Mouse (Mus musculus) stomach, embryonic 14.5 days (tissue): ENCODE data around the gene Syne3. TPM values are rescaled to one million over a fixed set of nuclear protein-coding genes. Genes with fewer than 3 reads are reported as not detected.

ENCODE experiments used
- ATAC-seq: fragments of 200-750 bp; cut with Nextera tagmentation; 2 replicates; pipeline ENCODE4 v1.8.0; 2017; ENCODE audit warnings: low read depth, moderate TSS enrichment; ENCODE audit not compliant: insufficient number of reproducible peaks, insufficient read depth, low FRiP score
- H3K27ac ChIP-seq: fragments of 300-500 bp; sonication (generic); 2 replicates; pipeline ENCODE4 v1.5.1; 2014; ENCODE audit warnings: mild to moderate bottlenecking, low read length, moderate library complexity, mixed read lengths
- H3K27me3 ChIP-seq: fragments of 300-500 bp; sonication (generic); 2 replicates; pipeline ENCODE4 v1.6.1; 2014; ENCODE audit warnings: low read length, control low read depth, mixed read lengths; ENCODE audit not compliant: control insufficient read depth, insufficient read depth
- H3K36me3 ChIP-seq: fragments of 300-500 bp; sonication (generic); 2 replicates; pipeline ENCODE4 v1.6.1; 2014; ENCODE audit warnings: mild to moderate bottlenecking, control low read depth, low read length, moderate library complexity, mixed read lengths; ENCODE audit not compliant: control insufficient read depth, insufficient read depth
- H3K4me1 ChIP-seq: fragments of 300-500 bp; sonication (generic); 2 replicates; pipeline ENCODE4 v1.6.1; 2014; ENCODE audit warnings: low read length, control low read depth, mixed read lengths; ENCODE audit not compliant: control insufficient read depth, insufficient read depth
- H3K4me2 ChIP-seq: fragments of 300-500 bp; sonication (generic); replicated peaks from 2 replicates; pipeline ENCODE4 v1.6.1; 2014; ENCODE audit warnings: low read depth, low read length, control low read depth
- H3K4me3 ChIP-seq: fragments of 300-500 bp; sonication (generic); 2 replicates; pipeline ENCODE4 v1.5.1; 2014; ENCODE audit warnings: low read depth, low read length, control low read depth
- H3K9ac ChIP-seq: fragments of 300-500 bp; sonication (generic); replicated peaks from 2 replicates; pipeline ENCODE4 v1.6.1; 2014; ENCODE audit warnings: low read depth, mild to moderate bottlenecking, control low read depth, low read length, moderate library complexity, mixed read lengths
- H3K9me3 ChIP-seq: fragments of 300-500 bp; sonication (generic); 2 replicates; pipeline ENCODE4 v1.6.1; 2016; ENCODE audit warnings: low read depth, low read length, control low read depth; ENCODE audit not compliant: control insufficient read depth
- WGBS: fragments of 180-500 bp; shearing (Covaris S2); extraction: QIAGEN DNeasy Blood & Tissue Kit; methylation state at CpG from one replicate; pipeline ENCODE4 v1.1.7; 2014; 5-methylcytosine and 5-hydroxymethylcytosine counted together
- polyA plus RNA-seq: library from polyadenylated mRNA; unstranded; fragments of >200 nt; fragmentation: Nextera tagmentation; extraction: Ambion mirVana; gene quantifications from 2 replicates; pipeline ENCODE4 v1.2.1, GENCODE M21; 2014

Gene Syne3
- polyA plus RNA-seq, 1 experiment from 2014 or later = 0.59 TPM

- Histone ChIP-seq H3K36me3 (no peaks in the 10 kb centered on the region), H3K4me1 (peaks cover 2% of the 10 kb centered on the region; the same call in 1 of the 2 replicates), H3K4me2 (no peak overlapping the region), H3K27ac (no peak overlapping the region), H3K4me3 (no peak overlapping the region), H3K9ac (no peak overlapping the region), H3K9me3 (no peaks in the 10 kb centered on the region), H3K27me3 (no peaks in the 10 kb centered on the region)
- WGBS = 60% methylated on average over 9 of the region's 9 CpGs
- ATAC-seq = no peak
These were observed 49.6 kb downstream of the Syne3 start for GRCm38 (mm10) chr12:104959966-104960365.

- Histone ChIP-seq H3K4me3 (no peak overlapping the region), H3K27ac (no peak overlapping the region), H3K36me3 (no peaks in the 10 kb centered on the region), H3K4me2 (no peak overlapping the region), H3K4me1 (no peaks in the 10 kb centered on the region), H3K27me3 (no peaks in the 10 kb centered on the region), H3K9ac (no peak overlapping the region), H3K9me3 (no peaks in the 10 kb centered on the region)
- WGBS = 41% methylated on average over 11 of the region's 11 CpGs
- ATAC-seq = no peak
These were observed 51.3 kb downstream of the Syne3 start for GRCm38 (mm10) chr12:104958263-104958662.

- H3K4me1 ChIP-seq = no peaks in the 10 kb centered on the region
- H3K27me3 ChIP-seq = no peaks in the 10 kb centered on the region
- no peak overlapping the region for H3K27ac ChIP-seq
- H3K9me3 ChIP-seq = no peaks in the 10 kb centered on the region
- no peak overlapping the region for H3K4me3 ChIP-seq
- ATAC-seq = no peak
- no peak overlapping the region for H3K9ac ChIP-seq
- H3K4me2 ChIP-seq = no peak overlapping the region
- H3K36me3 ChIP-seq = no peaks in the 10 kb centered on the region
- WGBS = 83% methylated on average over 1 of the region's 1 CpGs
These were observed 52.4 kb downstream of the Syne3 start for GRCm38 (mm10) chr12:104957165-104957564.

- Histone ChIP-seq H3K9me3 (no peaks in the 10 kb centered on the region), H3K4me1 (no peaks in the 10 kb centered on the region), H3K4me3 (no peak overlapping the region), H3K27ac (no peak overlapping the region), H3K36me3 (no peaks in the 10 kb centered on the region), H3K4me2 (no peak overlapping the region), H3K27me3 (no peaks in the 10 kb centered on the region), H3K9ac (no peak overlapping the region)
- WGBS = 68% methylated on average over 6 of the region's 6 CpGs
- no peak for ATAC-seq
These were observed 53.2 kb downstream of the Syne3 start for GRCm38 (mm10) chr12:104956406-104956805.

- H3K4me3 ChIP-seq = no peak overlapping the region
- H3K9ac ChIP-seq = no peak overlapping the region
- H3K27ac ChIP-seq = no peak overlapping the region
- peak; percentile 25; the same call in 1 of the 2 replicates for ATAC-seq
- H3K27me3 ChIP-seq = no peaks in the 10 kb centered on the region
- WGBS = 60% methylated on average over 17 of the region's 17 CpGs
- no peaks in the 10 kb centered on the region for H3K36me3 ChIP-seq
- no peaks in the 10 kb centered on the region for H3K4me1 ChIP-seq
- H3K4me2 ChIP-seq = no peak overlapping the region
- H3K9me3 ChIP-seq = no peaks in the 10 kb centered on the region
These were observed 54.4 kb downstream of the Syne3 start for GRCm38 (mm10) chr12:104955003-104955800.

GRCm38 (mm10) chr12:104953941-104954340 lies 55.7 kb downstream of the Syne3 start:
- H3K4me3 ChIP-seq = no peak overlapping the region
- no peak overlapping the region for H3K4me2 ChIP-seq
- H3K36me3 ChIP-seq = no peaks in the 10 kb centered on the region
- H3K9me3 ChIP-seq = no peaks in the 10 kb centered on the region
- no peaks in the 10 kb centered on the region for H3K4me1 ChIP-seq
- no peak overlapping the region for H3K27ac ChIP-seq
- no peak overlapping the region for H3K9ac ChIP-seq
- no peak for ATAC-seq
- no peaks in the 10 kb centered on the region for H3K27me3 ChIP-seq
- 19% methylated on average over 4 of the region's 4 CpGs for WGBS

- H3K4me3 ChIP-seq = no peak overlapping the region
- H3K9ac ChIP-seq = no peak overlapping the region
- H3K36me3 ChIP-seq = no peaks in the 10 kb centered on the region
- H3K27me3 ChIP-seq = no peaks in the 10 kb centered on the region
- WGBS = 17% methylated on average over 5 of the region's 5 CpGs
- H3K27ac ChIP-seq = no peak overlapping the region
- no peak overlapping the region for H3K4me2 ChIP-seq
- H3K4me1 ChIP-seq = no peaks in the 10 kb centered on the region
- no peaks in the 10 kb centered on the region for H3K9me3 ChIP-seq
- ATAC-seq = peak; percentile 53; the same call in 1 of the 2 replicates
These were observed 57.2 kb downstream of the Syne3 start for GRCm38 (mm10) chr12:104952458-104952857.

GRCm38 (mm10) chr12:104947911-104948310 lies 61.7 kb downstream of the Syne3 start:
- no peak for ATAC-seq
- H3K27ac ChIP-seq = no peak overlapping the region
- H3K9me3 ChIP-seq = no peaks in the 10 kb centered on the region; the same call in 1 of the 2 replicates
- H3K9ac ChIP-seq = no peak overlapping the region
- H3K36me3 ChIP-seq = no peaks in the 10 kb centered on the region
- H3K27me3 ChIP-seq = no peaks in the 10 kb centered on the region
- WGBS = 81% methylated on average over 2 of the region's 2 CpGs
- H3K4me2 ChIP-seq = no peak overlapping the region
- H3K4me1 ChIP-seq = no peaks in the 10 kb centered on the region
- H3K4me3 ChIP-seq = no peak overlapping the region

- H3K9me3 ChIP-seq = no peaks in the 10 kb centered on the region; the same call in 1 of the 2 replicates
- H3K27me3 ChIP-seq = no peaks in the 10 kb centered on the region
- no peak overlapping the region for H3K9ac ChIP-seq
- H3K4me2 ChIP-seq = no peak overlapping the region
- H3K27ac ChIP-seq = no peak overlapping the region
- ATAC-seq = no peak
- no peaks in the 10 kb centered on the region for H3K36me3 ChIP-seq
- WGBS = 87% methylated on average over 6 of the region's 6 CpGs
- H3K4me3 ChIP-seq = no peak overlapping the region
- no peaks in the 10 kb centered on the region for H3K4me1 ChIP-seq
These were observed 63.4 kb downstream of the Syne3 start for GRCm38 (mm10) chr12:104946231-104946630.
